Mouse (Mus musculus) heart, postnatal 0 days (tissue): Measurements from ENCODE around the gene E130218I03Rik. TPM values are rescaled to one million over a fixed set of nuclear protein-coding genes. Genes with fewer than 3 reads are reported as not detected.

ENCODE experiments used
- ATAC-seq: fragments of 200-750 bp; cut with Nextera tagmentation; 2 replicates; pipeline ENCODE4 v1.8.0; 2017; ENCODE audit warnings: low read depth, moderate number of reproducible peaks, moderate library complexity; ENCODE audit not compliant: insufficient read depth
- DNase-seq: peaks from one replicate; pipeline ENCODE4 v3.0.0-alpha.2; 2016; ENCODE audit warnings: low spot score
- H3K27ac ChIP-seq: fragments of 300-500 bp; sonication (generic); 2 replicates; pipeline ENCODE4 v1.5.1; 2014; ENCODE audit warnings: low read depth, mild to moderate bottlenecking
- H3K27me3 ChIP-seq: fragments of 300-500 bp; sonication (generic); 2 replicates; pipeline ENCODE4 v1.6.1; 2014; ENCODE audit warnings: low read length, mixed read lengths; ENCODE audit not compliant: control insufficient read depth, insufficient read depth
- H3K36me3 ChIP-seq: fragments of 300-500 bp; sonication (generic); replicated peaks from 2 replicates; pipeline ENCODE4 v1.6.1; 2014; ENCODE audit warnings: low read length, mixed read lengths; ENCODE audit not compliant: control insufficient read depth, insufficient read depth
- H3K4me1 ChIP-seq: fragments of 300-500 bp; sonication (generic); 2 replicates; pipeline ENCODE4 v1.6.1; 2014; ENCODE audit warnings: antibody characterized with exemption; ENCODE audit not compliant: control insufficient read depth, insufficient read depth
- H3K4me2 ChIP-seq: fragments of 300-500 bp; sonication (generic); 2 replicates; pipeline ENCODE4 v1.6.1; 2014; ENCODE audit warnings: low read depth, mild to moderate bottlenecking, low read length, moderate library complexity
- H3K4me3 ChIP-seq: fragments of 300-500 bp; sonication (generic); 2 replicates; pipeline ENCODE4 v1.5.1; 2014; ENCODE audit warnings: low read depth, low read length
- H3K9ac ChIP-seq: fragments of 300-500 bp; sonication (generic); replicated peaks from 2 replicates; pipeline ENCODE4 v1.6.1; 2014; ENCODE audit warnings: low read depth, low read length, mixed read lengths
- H3K9me3 ChIP-seq: fragments of 300-500 bp; sonication (generic); replicated peaks from 2 replicates; pipeline ENCODE4 v1.6.1; 2016; ENCODE audit warnings: low read length; ENCODE audit not compliant: control insufficient read depth
- CTCF ChIP-seq: IDR thresholded peaks from 2 replicates; pipeline ENCODE4 v1.5.1; 2016; ENCODE audit warnings: antibody characterized with exemption, control low read depth, low read depth
- EP300 ChIP-seq: IDR thresholded peaks from 2 replicates; pipeline ENCODE4 v1.6.1; 2016; ENCODE audit warnings: antibody characterized with exemption, low read depth
- WGBS: fragments of 180-500 bp; shearing (Covaris S2); extraction: QIAGEN DNeasy Blood & Tissue Kit; methylation state at CpG from one replicate; pipeline ENCODE4 v1.1.7; 2014; 5-methylcytosine and 5-hydroxymethylcytosine counted together
- polyA plus RNA-seq: library from polyadenylated mRNA; unstranded; fragments of >200 nt; fragmentation: Nextera tagmentation; extraction: Ambion mirVana; gene quantifications from 2 replicates; pipeline ENCODE4 v1.2.1, GENCODE M21; 2015
- total RNA-seq: library from RNA; depleted of rRNA; stranded (reverse); fragments of >200 nt; gene quantifications from 2 replicates; pipeline ENCODE4 v1.2.3, GENCODE M21; 2014; ENCODE audit warnings: low replicate concordance

E130218I03Rik gene
- total and polyA plus RNA-seq, 2 experiments from 2014 or later, result 0.20 TPM; not detected in 1

- ATAC-seq (peak; percentile 59), DNase-seq (peak; percentile 52)
- Histone ChIP-seq H3K4me1 (peaks cover 16% of the 10 kb centered on the region), H3K9me3 (no peaks in the 10 kb centered on the region), H3K4me2 (peak within 1 kb of the TSS; percentile 69), H3K36me3 (no peaks in the 10 kb centered on the region), H3K9ac (peak within 1 kb of the TSS; percentile 28; the same call in 1 of the 2 replicates), H3K27me3 (no peaks in the 10 kb centered on the region), H3K27ac (no peak within 1 kb of the TSS; the same call in 1 of the 2 replicates), H3K4me3 (peak within 1 kb of the TSS; percentile 41)
- TF ChIP-seq CTCF (no peak), EP300 (no peak)
- WGBS, result 2% methylated on average over 18 of the region's 18 CpGs
Observed at GRCm38 (mm10) chr4:134238279-134238651, 5.2 kb upstream of the E130218I03Rik start, which contains the start of gene Cnksr1. Gene Cnksr1, minus strand, starts transcription at chr4:134238399.

DNA sequence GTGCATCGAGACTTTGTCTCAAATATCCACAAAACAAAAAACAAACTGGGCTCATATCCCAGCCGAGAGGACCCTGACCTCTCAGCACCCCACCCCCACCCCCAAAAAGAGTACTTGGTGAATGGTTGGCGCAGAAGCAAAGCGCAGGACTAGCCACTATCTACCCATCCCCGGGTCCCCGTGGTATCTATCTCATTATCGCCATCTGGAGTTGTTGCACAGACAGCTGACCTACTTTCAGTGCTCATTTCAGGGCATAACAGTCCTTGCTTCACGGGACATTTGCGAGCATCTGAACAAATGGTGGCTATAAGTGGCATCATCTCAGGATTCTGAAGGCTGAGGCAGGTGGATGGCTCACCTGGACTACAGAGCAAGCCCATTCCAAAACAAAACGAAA is 4.8 kb upstream of the E130218I03Rik start:
- H3K36me3 ChIP-seq, result no peaks in the 10 kb centered on the region
- H3K27me3 ChIP-seq, result no peaks in the 10 kb centered on the region
- H3K4me1 ChIP-seq, result peaks cover 16% of the 10 kb centered on the region
- DNase-seq (no peak), ATAC-seq (no peak)
- 14% methylated on average over 10 of the region's 10 CpGs for WGBS
- peak overlapping the region; percentile 69 for H3K4me2 ChIP-seq
- H3K4me3 ChIP-seq, result peak overlapping the region; percentile 41
- H3K9me3 ChIP-seq, result no peaks in the 10 kb centered on the region
- TF ChIP-seq CTCF, result no peak
- no peak for TF ChIP-seq EP300
- 0 out of 2 replicates have a peak overlapping the region, but pooled peaks have one; percentile 28 for H3K9ac ChIP-seq
- H3K27ac ChIP-seq, result no peak overlapping the region

DNA sequence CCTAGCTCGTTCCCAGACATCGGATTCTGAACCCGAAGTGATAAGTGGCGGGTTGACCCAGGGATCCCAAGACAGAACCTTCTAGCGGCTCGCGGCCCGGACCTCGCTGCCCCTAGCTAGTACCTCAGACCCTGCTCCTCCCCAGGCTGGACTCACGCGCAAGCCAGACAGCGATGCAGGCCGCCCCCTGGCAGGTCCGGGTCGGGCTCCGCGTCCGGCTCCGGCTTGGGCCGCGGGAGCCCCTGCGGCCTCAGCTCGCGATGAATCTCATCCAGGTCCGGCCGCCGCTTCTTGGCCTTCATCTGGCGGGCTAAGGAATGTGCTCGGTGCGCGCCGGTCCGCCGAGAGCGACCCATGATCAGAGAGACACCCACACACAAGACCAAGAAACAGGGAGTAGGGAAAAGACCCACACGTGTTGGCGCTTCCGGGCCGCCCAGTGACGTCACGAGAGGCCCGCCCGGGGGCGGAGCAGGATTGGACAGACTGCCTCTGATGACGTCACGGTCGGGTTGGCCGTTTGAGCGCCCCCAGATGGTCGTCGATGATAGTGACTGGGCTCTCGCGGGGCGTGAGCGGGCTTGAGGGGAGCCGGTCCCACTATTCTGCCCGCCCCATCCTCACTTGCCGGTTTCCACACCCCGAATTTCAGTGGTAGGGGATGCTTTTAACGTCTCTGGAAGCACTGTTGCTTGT is 1.8 kb downstream of the E130218I03Rik start, which contains the start of gene Zfp593:
Gene Zfp593 (minus strand): TSS at position 445 of the 696 bp plus-strand sequence.
- no peak for TF ChIP-seq EP300
- TF ChIP-seq CTCF, result peak; percentile 58
- under 1% methylated on average over 60 of the region's 60 CpGs for WGBS
- no peak within 1 kb of the TSS for H3K27ac ChIP-seq
- no peaks in the 10 kb centered on the region for H3K9me3 ChIP-seq
- ATAC-seq, result peak; percentile 80
- H3K27me3 ChIP-seq, result peaks cover 17% of the 10 kb centered on the region
- peak; percentile 86 for DNase-seq
- peak within 1 kb of the TSS; percentile 99 for H3K4me2 ChIP-seq
- peaks cover 8% of the 10 kb centered on the region; the same call in 1 of the 2 replicates for H3K4me1 ChIP-seq
- H3K9ac ChIP-seq, result peak within 1 kb of the TSS; percentile 77
- no peaks in the 10 kb centered on the region for H3K36me3 ChIP-seq
- peak within 1 kb of the TSS; percentile 79 for H3K4me3 ChIP-seq

- ATAC-seq, result no peak
- no peak overlapping the region for H3K9ac ChIP-seq
- H3K4me3 ChIP-seq, result no peak overlapping the region
- H3K36me3 ChIP-seq, result no peaks in the 10 kb centered on the region
- H3K27me3 ChIP-seq, result peaks cover 24% of the 10 kb centered on the region
- peaks cover 18% of the 10 kb centered on the region; the same call in 1 of the 2 replicates for H3K4me1 ChIP-seq
- DNase-seq, result no peak
- 52% methylated on average over 4 of the region's 4 CpGs for WGBS
- no peaks in the 10 kb centered on the region for H3K9me3 ChIP-seq
- H3K27ac ChIP-seq, result no peak overlapping the region
- H3K4me2 ChIP-seq, result no peak overlapping the region
- TF ChIP-seq CTCF, result no peak
- no peak for TF ChIP-seq EP300
Observed at GRCm38 (mm10) chr4:134246256-134246655, 2.8 kb downstream of the E130218I03Rik start.

GRCm38 (mm10) chr4:134246719-134247258 is 3.3 kb downstream of the E130218I03Rik start, which contains the start of gene Gm30191:
Gene Gm30191, plus strand, starts transcription at chr4:134246935.
- peak within 1 kb of the TSS; percentile 99 for H3K4me2 ChIP-seq
- no peaks in the 10 kb centered on the region for H3K36me3 ChIP-seq
- TF ChIP-seq EP300, result no peak
- no peak for TF ChIP-seq CTCF
- H3K9me3 ChIP-seq, result no peaks in the 10 kb centered on the region
- H3K27me3 ChIP-seq, result peaks cover 26% of the 10 kb centered on the region
- ATAC-seq, result no peak
- peak within 1 kb of the TSS; percentile 79 for H3K4me3 ChIP-seq
- DNase-seq, result peak; percentile 4
- no peak within 1 kb of the TSS for H3K9ac ChIP-seq
- H3K4me1 ChIP-seq, result peaks cover 22% of the 10 kb centered on the region
- H3K27ac ChIP-seq, result no peak within 1 kb of the TSS
- 85% methylated on average over 7 of the region's 7 CpGs for WGBS
